Mouse (Mus musculus) kidney, adult 2 months (tissue): ENCODE measurements around the gene H3f3b.

Experiments used
- CTCF ChIP-seq: fragments of 200-500 bp; conservative IDR thresholded peaks from 2 replicates; pipeline ENCODE4 v1.5.1; 2011; ENCODE audit warnings: low read depth, mild to moderate bottlenecking, control low read depth, low read length, moderate library complexity, mixed read lengths; ENCODE audit not compliant: insufficient read depth, insufficient read length
- POLR2A ChIP-seq: fragments of 200-500 bp; IDR thresholded peaks from one replicate; pipeline ENCODE4 v1.6.1; 2011; ENCODE audit warnings: low read depth, low read length, control low read depth

DNA sequence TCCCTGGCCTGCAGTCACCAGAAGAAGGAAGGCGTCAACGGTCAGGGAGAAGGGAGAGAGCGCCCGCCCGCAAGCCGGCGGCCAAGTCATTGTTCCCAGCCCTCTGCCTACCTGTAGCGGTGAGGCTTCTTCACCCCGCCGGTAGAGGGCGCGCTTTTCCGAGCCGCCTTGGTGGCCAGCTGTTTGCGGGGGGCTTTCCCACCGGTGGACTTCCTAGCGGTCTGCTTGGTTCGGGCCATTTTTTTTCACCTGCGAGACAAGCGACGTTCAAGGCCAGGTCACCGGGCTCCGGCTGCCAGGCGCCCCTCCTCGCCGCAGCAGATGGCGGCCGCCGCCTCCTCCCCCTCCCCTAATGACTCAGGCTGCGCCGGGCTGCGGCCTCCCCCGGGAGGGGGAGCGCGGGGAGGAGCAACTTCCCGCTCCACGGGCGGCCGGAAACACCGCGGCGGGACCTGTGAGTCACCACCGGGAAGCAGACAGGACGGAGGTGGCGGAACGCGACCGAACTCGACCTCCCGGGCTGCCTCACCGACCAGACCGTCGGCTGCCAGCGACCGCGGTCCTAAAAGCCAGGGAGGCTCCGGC, 3.9 kb downstream of the H3f3b start:
- peak; percentile 57 for TF ChIP-seq CTCF
- no peak for TF ChIP-seq POLR2A
